Mouse (Mus musculus): ENCODE measurements around the gene Sulf2. TPM values are rescaled to one million over a fixed set of nuclear protein-coding genes. Genes with fewer than 3 reads are reported as not detected.

Sulf2 gene
- total RNA-seq, 2 experiments from 2014 or later, result 47.4 to 72.6 TPM

DNA sequence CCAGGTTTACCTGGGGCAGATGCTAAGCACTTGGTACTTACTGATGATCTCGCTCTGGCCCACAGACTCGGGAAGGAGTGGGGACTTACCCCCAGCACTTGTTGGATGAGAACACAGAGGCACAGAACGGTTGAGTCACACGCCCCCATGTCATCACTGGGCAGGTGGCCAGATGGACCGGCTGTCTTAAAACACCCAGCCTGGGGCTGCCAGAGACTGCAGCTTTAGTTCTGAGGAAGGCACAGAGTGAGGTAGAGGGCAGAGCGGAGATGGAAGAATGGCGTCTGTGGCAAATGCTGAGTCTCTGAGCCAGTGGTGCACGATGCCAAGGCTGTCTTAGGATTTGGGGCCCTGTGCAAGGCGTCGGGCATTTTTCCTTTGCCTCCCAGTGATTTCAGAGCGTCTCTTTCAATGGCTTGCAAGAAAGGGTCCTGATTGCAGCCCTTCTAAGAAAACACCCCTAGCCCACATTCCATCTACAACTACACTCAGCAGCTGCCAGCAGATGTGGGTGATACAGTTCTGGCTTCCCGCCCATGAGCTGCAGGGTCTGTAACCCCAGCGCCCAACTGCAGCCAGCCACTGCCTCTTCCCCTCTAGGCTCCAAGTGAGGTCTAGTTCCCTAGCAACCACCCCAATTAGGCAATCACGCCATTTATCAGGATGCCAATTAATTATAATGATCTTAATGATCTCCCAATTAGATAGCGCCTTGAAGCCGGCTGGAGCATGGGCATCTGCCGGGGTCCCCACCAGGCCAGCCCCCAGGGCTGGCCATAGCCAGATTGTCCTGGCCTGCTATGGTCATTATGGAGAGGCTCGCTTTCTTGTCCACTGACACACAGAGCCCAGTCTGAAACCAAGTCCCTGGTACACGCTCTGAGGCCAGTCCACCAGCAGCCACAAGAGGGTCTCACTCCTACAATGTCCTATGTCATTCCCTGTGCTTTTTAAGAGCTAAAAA lies 3.7 kb downstream of the Sulf2 start:
- no peak for ATAC-seq (ENCODE audit: poor library complexity, severe bottlenecking)

GRCm38 (mm10) chr2:166150584-166150983 lies 4.9 kb downstream of the Sulf2 start:
- no peak for ATAC-seq (ENCODE audit: poor library complexity, severe bottlenecking)

- no peak for ATAC-seq (ENCODE audit: poor library complexity, severe bottlenecking)
Measured at GRCm38 (mm10) chr2:166149482-166149881, 6.0 kb downstream of the Sulf2 start.

- ATAC-seq (ENCODE audit: poor library complexity, severe bottlenecking), result no peak
Measured at GRCm38 (mm10) chr2:166148672-166149332, 6.7 kb downstream of the Sulf2 start.

- no peak for ATAC-seq (ENCODE audit: poor library complexity, severe bottlenecking)
Measured at GRCm38 (mm10) chr2:166147930-166148651, 7.4 kb downstream of the Sulf2 start.

DNA sequence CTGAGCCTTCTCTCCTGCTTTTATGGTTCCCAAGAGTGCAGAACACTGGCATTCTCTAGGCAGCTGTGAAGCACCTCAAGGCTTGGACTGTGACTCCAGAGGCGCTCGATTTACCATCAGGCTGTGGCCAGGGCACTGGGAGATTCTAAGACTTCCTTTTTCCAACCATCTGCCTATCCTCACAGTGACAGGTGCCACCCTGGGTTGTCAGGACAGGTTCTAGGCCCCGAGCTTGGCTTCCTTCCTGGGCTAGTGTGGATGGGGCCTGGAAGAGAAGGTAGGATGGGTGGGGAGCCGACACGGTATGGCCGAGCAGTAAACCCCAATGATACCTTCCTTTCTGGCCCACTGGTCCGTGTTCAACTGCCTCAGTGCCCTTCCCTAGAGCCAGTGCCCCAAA lies 9.0 kb downstream of the Sulf2 start:
- ATAC-seq (ENCODE audit: poor library complexity, severe bottlenecking), result no peak

DNA sequence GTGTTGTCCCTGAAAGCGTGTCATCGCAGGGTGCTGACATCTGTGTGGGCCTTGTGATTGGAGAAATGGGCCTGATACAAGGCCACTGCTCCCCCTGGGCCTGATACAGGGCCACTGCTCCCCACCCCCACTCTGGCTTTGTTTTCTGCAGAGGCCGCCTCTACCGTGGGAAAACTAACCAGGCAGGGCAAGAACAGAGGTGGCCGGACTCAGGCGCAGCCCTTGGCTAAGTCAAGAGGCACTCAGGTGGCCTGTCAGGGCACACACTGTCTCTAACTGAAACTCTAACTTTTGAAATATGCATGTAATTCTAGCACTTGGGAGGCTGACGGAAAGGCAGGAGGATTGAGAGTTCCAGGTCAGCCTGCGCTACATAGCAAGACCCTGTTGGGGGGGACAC lies 10.4 kb downstream of the Sulf2 start:
- no peak for ATAC-seq (ENCODE audit: poor library complexity, severe bottlenecking)

GRCm38 (mm10) chr2:166143871-166144270 lies 11.6 kb downstream of the Sulf2 start:
- ATAC-seq (ENCODE audit: poor library complexity, severe bottlenecking), result no peak

DNA sequence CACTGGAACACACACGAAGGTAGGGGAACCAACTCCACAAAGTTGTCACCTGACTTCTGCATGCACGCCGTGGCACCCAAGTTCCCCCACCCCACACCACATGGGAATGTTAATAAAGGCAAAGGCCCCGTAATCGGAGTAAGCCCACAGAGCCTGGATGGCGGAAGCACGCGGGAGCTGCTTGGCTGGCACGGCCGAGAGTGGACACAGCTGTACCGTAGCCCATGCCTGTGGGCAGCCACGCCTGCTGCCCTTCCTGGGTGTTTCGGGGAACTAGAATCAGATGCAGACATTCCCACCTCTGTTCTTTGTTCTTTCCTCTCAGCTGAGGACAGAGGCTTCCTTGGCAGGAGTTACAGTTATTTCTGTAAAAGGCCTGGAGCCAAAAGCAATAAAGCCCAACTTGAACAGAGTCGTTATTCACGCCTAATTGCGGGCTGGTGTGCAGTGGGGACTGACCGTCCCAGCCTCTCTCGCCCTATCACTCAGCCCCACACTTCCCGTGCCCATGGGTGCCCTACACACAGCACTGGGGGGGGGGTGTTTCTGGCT lies 12.8 kb downstream of the Sulf2 start:
- ATAC-seq (ENCODE audit: poor library complexity, severe bottlenecking), result no peak

- no peak for ATAC-seq (ENCODE audit: poor library complexity, severe bottlenecking)
Measured at GRCm38 (mm10) chr2:166141910-166142309, 13.6 kb downstream of the Sulf2 start.

GRCm38 (mm10) chr2:166141039-166141438 lies 14.4 kb downstream of the Sulf2 start:
- ATAC-seq (ENCODE audit: poor library complexity, severe bottlenecking), result no peak

- no peak for ATAC-seq (ENCODE audit: poor library complexity, severe bottlenecking)
Measured at GRCm38 (mm10) chr2:166140427-166140826, 15.0 kb downstream of the Sulf2 start.

DNA sequence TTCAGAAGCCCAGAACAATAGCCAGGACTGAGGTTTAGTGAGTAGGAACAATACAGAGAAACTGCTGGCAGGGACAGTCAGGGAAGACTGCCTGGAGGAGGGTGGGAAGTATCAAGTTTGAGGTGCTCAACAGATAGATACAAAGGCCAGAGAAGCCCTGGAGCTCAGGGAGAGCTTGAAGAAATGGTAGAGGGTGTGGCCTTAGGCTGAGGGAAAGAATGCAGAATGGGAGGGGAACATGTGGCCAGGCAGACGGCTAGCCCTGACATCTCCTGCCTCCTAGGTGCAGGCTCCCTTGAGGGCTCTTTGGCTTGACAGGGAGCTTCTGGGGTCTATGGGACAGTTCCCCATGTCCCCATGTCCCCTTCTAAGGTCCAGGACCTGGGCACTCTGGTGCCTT lies 17.2 kb downstream of the Sulf2 start:
- no peak for ATAC-seq (ENCODE audit: poor library complexity, severe bottlenecking)

DNA sequence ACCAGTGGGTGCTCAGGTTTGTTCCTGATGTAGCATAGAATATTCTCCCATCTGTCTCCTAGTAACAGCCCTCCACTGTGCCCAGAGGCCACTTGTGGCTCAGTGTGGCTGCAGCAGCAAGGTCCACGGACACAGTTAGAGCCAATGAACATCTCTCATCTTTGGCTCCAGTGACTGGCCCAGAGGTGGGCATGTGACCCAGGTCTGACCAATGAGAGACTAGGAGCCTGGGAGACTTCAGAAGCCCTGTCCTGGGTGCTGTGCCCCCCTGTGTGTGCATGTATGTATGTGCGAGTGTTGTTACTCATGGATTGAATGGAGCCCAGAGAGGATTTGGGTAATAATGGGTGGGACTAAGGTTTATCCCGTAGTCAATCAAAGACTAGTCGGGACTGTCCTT lies 18.0 kb downstream of the Sulf2 start:
- no peak for ATAC-seq (ENCODE audit: poor library complexity, severe bottlenecking)

- no peak for ATAC-seq (ENCODE audit: poor library complexity, severe bottlenecking)
Measured at GRCm38 (mm10) chr2:166135711-166136485, 19.6 kb downstream of the Sulf2 start.

DNA sequence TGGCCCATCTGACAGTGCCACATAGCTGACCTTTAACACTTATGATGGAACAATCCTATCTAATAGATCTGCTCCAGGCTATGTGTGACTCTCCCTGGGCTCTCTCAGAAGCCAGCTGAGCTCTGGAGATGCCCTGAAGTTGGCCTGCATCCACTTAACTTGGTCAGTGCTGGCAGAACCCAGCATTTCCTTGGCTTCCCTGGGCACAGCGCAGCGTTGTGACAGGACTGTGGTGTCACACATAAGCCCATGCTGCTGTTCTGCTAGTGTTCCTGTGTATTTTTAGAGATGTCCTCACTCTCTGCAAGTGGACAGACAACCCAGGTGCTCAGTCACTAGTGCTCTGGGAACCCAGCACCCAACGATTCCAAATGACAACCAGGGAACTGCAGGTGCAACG lies 26.7 kb downstream of the Sulf2 start:
- no peak for ATAC-seq (ENCODE audit: poor library complexity, severe bottlenecking)

GRCm38 (mm10) chr2:166128032-166128431 lies 27.4 kb downstream of the Sulf2 start:
- no peak for ATAC-seq (ENCODE audit: poor library complexity, severe bottlenecking)

DNA sequence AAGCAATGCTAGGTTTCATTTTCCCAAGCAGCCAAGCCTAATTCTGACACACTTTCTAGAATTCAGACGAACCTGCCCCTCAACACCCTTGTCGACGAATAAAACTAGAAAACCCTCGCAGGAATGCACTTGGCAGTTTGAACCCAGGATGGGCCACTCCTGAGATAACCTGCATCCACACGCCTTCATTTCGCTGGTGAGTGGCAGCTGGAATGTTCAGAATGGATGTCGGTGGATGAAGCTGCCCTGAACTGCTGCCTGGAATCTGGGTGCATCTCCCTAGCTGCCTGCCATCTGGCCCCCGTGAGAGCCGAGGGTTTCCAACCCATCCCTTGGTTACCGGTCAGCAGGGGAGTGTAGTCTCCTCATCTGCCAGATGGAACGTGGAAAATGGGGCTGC lies 29.1 kb downstream of the Sulf2 start:
- ATAC-seq (ENCODE audit: poor library complexity, severe bottlenecking), result no peak

- ATAC-seq (ENCODE audit: poor library complexity, severe bottlenecking), result peak; percentile 33; the same call in 1 of the 2 replicates
Measured at GRCm38 (mm10) chr2:166125492-166126252, 29.8 kb downstream of the Sulf2 start.

GRCm38 (mm10) chr2:166125033-166125432 lies 30.4 kb downstream of the Sulf2 start:
- ATAC-seq (ENCODE audit: poor library complexity, severe bottlenecking), result no peak

Measured in megakaryocyte, adult 5-6 weeks (primary cell).